Mouse (Mus musculus) heart, embryonic 11.5 days (tissue): ENCODE data around the gene Slc34a3. TPM values are rescaled to one million over a fixed set of nuclear protein-coding genes. Genes with fewer than 3 reads are reported as not detected.
A peak's percentile ranks its signal among the peaks of the same experiment; 100 is the strongest.

Source experiments
- ATAC-seq: fragments of 200-750 bp; cut with Nextera tagmentation; replicated peaks from 2 replicates; pipeline ENCODE4 v1.8.0; 2017; ENCODE audit warnings: moderate library complexity; ENCODE audit not compliant: insufficient number of reproducible peaks, low FRiP score, low TSS enrichment
- H3K27ac ChIP-seq: fragments of 300-500 bp; sonication (generic); 2 replicates; pipeline ENCODE4 v1.5.1; 2014; ENCODE audit warnings: mild to moderate bottlenecking, low read depth, low read length
- H3K27me3 ChIP-seq: fragments of 300-500 bp; sonication (generic); 2 replicates; pipeline ENCODE4 v1.6.1; 2014; ENCODE audit warnings: mild to moderate bottlenecking, low read length, mixed read lengths; ENCODE audit not compliant: control insufficient read depth, insufficient read depth
- H3K36me3 ChIP-seq: fragments of 300-500 bp; sonication (generic); 2 replicates; pipeline ENCODE4 v1.6.1; 2014; ENCODE audit warnings: mild to moderate bottlenecking, low read length, moderate library complexity, mixed read lengths; ENCODE audit not compliant: control insufficient read depth, insufficient read depth
- H3K4me1 ChIP-seq: fragments of 300-500 bp; sonication (generic); 2 replicates; pipeline ENCODE4 v1.6.1; 2014; ENCODE audit warnings: low read length; ENCODE audit not compliant: control insufficient read depth, insufficient read depth
- H3K4me2 ChIP-seq: fragments of 300-500 bp; sonication (generic); 2 replicates; pipeline ENCODE4 v1.6.1; 2014; ENCODE audit warnings: mild to moderate bottlenecking, moderate library complexity
- H3K4me3 ChIP-seq: fragments of 300-500 bp; sonication (generic); 2 replicates; pipeline ENCODE4 v1.5.1; 2014; ENCODE audit warnings: low read depth, low read length
- H3K9ac ChIP-seq: fragments of 300-500 bp; sonication (generic); 2 replicates; pipeline ENCODE4 v1.6.1; 2014; ENCODE audit warnings: mild to moderate bottlenecking, low read depth, low read length, moderate library complexity
- H3K9me3 ChIP-seq: fragments of 300-500 bp; sonication (generic); replicated peaks from 2 replicates; pipeline ENCODE4 v1.6.1; 2016; ENCODE audit warnings: low read length; ENCODE audit not compliant: control insufficient read depth
- WGBS: fragments of 180-500 bp; shearing (Covaris S2); extraction: QIAGEN DNeasy Blood & Tissue Kit; methylation state at CpG from one replicate; pipeline ENCODE4 v1.1.7; 2014; ENCODE audit not compliant: insufficient replicate concordance; 5-methylcytosine and 5-hydroxymethylcytosine counted together
- polyA plus RNA-seq: library from polyadenylated mRNA; unstranded; fragments of >200 nt; fragmentation: Nextera tagmentation; extraction: Ambion mirVana; gene quantifications from 2 replicates; pipeline ENCODE4 v1.2.1, GENCODE M21; 2014

The Slc34a3 gene
- polyA plus RNA-seq, 1 experiment from 2014 or later: not detected

DNA sequence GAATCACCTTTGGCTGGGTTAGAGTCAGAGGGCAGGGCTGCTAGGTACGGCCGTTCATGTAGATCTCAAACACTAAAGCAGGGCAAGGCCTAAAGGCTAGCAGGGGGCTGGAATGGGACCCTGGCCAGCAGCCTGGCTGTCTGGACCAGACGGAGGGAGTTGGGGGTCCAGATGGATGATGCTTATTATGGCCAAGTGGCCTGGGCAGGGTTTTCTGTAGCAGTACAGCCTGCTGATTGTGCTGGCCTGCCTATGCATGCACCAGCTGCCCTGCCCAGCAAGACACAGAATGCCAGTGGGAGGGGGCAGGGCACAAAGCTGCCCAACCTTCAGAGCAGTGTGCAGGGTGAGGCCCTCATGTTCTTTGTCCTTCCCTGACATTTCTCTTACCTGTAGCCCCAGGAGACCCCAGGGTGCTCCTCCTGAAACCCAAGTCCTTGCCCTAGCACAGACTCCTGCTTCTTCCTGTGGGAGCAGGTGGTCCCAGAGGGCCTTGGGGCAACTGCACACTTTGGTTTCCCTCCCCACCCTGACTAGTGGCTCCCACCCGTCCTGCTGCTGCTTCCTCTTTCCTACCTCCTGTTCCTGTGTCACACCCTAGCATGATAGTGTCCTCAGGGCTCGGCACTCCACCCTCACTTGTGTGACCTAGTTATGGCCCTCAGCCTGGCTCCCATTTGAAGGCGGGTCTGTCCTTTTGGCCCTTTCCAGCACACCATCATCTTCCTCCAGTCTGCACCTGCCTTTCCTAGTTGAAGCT, 31.9 kb upstream of the Slc34a3 start:
- peaks cover 16% of the 10 kb centered on the region for H3K27me3 ChIP-seq
- WGBS: 66% methylated on average over 6 of the region's 6 CpGs
- H3K9ac ChIP-seq: peak overlapping the region; percentile 56; the same call in 1 of the 2 replicates
- ATAC-seq: no peak
- no peak overlapping the region for H3K27ac ChIP-seq
- H3K4me1 ChIP-seq: peaks cover 31% of the 10 kb centered on the region
- H3K36me3 ChIP-seq: peaks cover 8% of the 10 kb centered on the region; the same call in 1 of the 2 replicates
- peak overlapping the region; percentile 12 for H3K4me2 ChIP-seq
- H3K4me3 ChIP-seq: no peak overlapping the region; the same call in 1 of the 2 replicates
- no peaks in the 10 kb centered on the region for H3K9me3 ChIP-seq

DNA sequence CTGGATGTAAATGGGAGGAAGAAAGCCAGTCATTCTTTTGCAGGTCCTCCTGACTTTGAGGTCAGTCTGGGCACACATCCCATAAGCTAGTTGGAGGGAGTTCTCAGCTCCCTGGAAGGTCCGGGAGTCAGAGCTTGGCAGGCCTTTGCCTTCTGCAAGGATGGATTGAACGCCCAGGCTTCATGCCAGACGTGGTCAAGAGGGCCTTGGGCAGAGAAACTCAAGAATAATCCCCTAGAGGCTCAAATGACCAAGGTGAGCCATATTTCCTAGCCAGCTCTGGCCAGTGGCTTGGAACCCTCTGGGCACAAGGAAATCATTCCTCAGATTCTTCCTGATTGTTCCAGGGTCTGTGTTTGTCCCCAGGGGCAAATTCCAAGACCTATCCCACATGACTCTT, 30.7 kb upstream of the Slc34a3 start:
- Histone ChIP-seq H3K4me3 (no peak overlapping the region), H3K4me2 (peak overlapping the region; percentile 19; the same call in 1 of the 2 replicates), H3K4me1 (peaks cover 29% of the 10 kb centered on the region), H3K9ac (no peak overlapping the region), H3K27me3 (peaks cover 16% of the 10 kb centered on the region), H3K9me3 (no peaks in the 10 kb centered on the region), H3K36me3 (peaks cover 8% of the 10 kb centered on the region; the same call in 1 of the 2 replicates), H3K27ac (no peak overlapping the region)
- WGBS: 69% methylated on average over 3 of the region's 3 CpGs
- no peak for ATAC-seq

DNA sequence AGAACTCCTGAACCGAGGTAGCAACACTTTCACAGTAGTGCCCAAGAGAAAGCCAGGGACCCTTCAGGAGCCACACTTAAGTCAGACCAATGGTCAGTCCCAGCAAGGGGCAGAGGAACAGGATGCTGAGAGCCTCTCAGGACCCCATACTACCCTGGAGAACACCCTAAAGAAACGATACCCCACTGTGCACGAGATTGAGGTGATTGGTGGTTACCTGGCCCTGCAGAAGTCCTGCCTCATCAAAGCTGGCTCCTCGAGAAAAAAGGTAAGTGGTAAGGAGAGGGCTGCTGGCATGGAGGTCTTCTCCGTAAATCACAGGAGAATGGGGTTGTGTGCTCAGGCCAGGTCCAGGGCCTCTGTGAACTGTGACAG, 30.1 kb upstream of the Slc34a3 start:
- Histone ChIP-seq H3K36me3 (0 out of 2 replicates have a peak, but pooled peaks cover 7% of the 10 kb centered on the region), H3K27me3 (peaks cover 16% of the 10 kb centered on the region), H3K4me1 (peaks cover 29% of the 10 kb centered on the region), H3K4me2 (peak overlapping the region; percentile 100; the same call in 1 of the 2 replicates), H3K9me3 (no peaks in the 10 kb centered on the region), H3K9ac (no peak overlapping the region), H3K4me3 (no peak overlapping the region), H3K27ac (no peak overlapping the region)
- no peak for ATAC-seq
- 71% methylated on average over 5 of the region's 5 CpGs for WGBS

DNA sequence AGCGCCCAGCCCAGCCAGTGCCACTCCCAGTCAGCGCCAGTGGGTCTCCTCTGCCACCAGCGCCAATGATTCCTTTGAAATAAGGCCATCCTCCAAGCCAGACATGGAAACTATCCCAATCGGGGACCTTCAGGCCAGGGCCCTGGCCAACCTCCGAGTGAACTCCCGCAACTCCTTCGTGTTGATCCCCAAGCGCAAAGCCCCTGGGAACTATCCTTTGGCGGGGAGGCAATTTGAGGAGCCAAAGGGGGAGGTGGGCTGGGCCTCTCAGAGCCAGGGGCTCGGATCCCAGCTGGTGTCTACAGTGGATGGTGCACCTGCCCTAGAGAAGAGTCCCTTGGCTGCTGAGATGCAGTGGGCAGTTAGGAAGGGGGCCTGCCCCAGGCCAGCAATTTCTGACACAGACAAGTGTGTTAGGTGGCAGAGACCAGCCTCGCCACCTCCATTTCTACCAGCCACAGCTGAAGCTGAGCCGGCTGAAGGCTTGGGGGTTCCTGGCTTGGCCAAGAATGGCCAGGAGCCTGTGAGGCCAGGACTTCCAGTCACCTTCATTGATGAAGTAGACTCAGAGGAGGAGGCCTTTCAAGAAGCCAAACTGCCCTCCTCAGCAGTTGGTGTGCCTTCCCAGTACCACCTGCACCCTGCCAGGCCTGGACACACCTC, 29.6 kb upstream of the Slc34a3 start:
- Histone ChIP-seq H3K36me3 (0 out of 2 replicates have a peak, but pooled peaks cover 2% of the 10 kb centered on the region), H3K27me3 (peaks cover 16% of the 10 kb centered on the region), H3K4me3 (peak overlapping the region; percentile 83), H3K9me3 (no peaks in the 10 kb centered on the region), H3K27ac (no peak overlapping the region), H3K9ac (peak overlapping the region; percentile 78; the same call in 1 of the 2 replicates), H3K4me2 (peak overlapping the region; percentile 100), H3K4me1 (peaks cover 29% of the 10 kb centered on the region)
- 19% methylated on average over 12 of the region's 12 CpGs for WGBS
- no peak for ATAC-seq

DNA sequence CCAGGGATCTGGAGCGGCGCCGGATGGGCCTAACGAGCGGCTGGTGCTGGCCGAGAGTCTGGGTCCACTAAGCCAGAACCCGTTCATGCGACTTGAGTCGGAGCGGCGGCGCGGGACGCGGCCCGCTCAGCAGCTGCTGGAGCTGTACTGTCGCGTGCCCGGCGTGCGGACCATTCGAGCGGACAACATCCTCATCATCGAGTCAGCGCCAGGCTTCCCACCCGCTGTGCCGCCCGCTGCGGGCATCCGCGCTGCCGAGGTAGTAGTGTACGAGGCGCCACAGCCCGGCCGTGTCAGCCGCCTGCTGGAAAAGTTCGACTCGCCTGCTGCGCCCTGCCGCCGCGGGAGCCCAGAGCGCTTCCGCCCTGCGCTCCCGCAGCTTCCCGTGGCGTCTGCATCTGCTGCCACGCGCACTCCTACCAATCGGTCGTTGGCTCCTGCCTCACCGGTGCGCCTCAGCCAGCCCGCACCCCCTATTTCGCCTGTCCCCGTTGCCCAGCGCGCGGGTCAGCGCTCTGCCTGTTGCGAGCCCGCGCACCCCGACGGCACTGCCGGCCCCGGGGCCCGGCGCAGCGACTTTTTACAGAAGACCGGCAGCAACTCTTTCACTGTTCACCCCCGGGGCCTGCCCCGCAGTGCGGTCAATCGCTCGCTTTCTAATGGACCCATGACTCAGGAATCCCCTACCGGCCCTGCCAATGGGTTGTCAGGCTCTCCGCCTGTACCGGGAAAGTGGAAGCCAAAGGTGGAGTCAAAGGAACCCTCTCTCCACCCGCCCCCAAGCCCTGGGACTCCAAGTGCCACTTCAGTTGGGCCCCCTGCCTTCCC, 28.8 kb upstream of the Slc34a3 start:
- peak overlapping the region; percentile 83 for H3K4me3 ChIP-seq
- H3K9me3 ChIP-seq: no peaks in the 10 kb centered on the region
- peaks cover 16% of the 10 kb centered on the region for H3K27me3 ChIP-seq
- peak; percentile 3; the same call in 1 of the 2 replicates for ATAC-seq
- H3K27ac ChIP-seq: no peak overlapping the region
- peaks cover 29% of the 10 kb centered on the region for H3K4me1 ChIP-seq
- H3K36me3 ChIP-seq: no peaks in the 10 kb centered on the region
- under 1% methylated on average over 82 of the region's 82 CpGs for WGBS
- H3K9ac ChIP-seq: peak overlapping the region; percentile 78
- peak overlapping the region; percentile 100 for H3K4me2 ChIP-seq

DNA sequence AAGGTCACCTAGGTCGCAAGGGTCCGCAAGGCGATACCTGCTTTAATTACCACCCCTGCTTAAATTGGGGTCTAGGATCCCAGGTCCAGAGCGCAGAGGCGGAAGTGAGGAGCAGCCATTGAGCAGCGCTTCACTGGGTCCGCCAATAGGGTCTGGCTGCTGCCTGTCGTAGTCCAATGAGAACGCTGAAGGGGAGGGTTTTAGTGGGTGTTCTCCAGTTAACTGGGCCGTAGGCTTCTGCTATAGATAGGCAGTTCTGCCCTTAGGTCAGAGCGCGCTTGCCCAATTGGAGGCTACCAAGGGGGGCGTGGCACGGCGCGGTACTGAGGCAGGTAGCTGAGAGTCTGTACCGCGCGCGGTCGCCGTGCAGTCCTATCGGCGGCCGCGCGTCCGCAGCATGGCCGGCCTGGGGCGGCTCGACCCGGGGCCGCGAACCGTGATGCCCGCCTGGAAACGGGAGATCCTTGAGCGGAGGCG, 28.2 kb upstream of the Slc34a3 start, which contains the start of gene Tprn:
Gene Tprn, plus strand, starts transcription at position 328 of the 477 bp plus-strand sequence.
- H3K27ac ChIP-seq: no peak within 1 kb of the TSS

DNA sequence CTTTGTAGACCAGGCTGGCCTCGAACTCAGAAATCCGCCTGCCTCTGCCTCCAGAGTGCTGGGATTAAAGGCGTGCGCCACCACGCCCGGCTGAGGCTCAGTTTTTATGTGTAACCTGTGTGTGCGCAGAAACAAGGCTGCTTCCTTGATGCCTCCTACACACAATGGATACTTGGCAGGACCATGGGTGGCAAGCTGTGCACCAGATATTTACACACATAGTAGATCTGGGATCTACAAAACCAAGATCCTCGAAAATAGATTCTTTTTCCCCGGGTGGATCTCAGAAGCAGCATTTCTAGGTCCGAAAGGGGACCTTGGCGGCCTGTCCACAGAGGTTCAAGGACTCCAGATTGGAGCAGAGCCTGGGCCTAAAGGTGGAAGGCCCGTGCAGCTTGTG, 27.7 kb upstream of the Slc34a3 start:
- H3K36me3 ChIP-seq: no peaks in the 10 kb centered on the region
- H3K9ac ChIP-seq: peak overlapping the region; percentile 72
- H3K9me3 ChIP-seq: no peaks in the 10 kb centered on the region
- H3K4me3 ChIP-seq: peak overlapping the region; percentile 83
- H3K27me3 ChIP-seq: peaks cover 16% of the 10 kb centered on the region
- WGBS: 38% methylated on average over 12 of the region's 12 CpGs
- no peak for ATAC-seq
- peak overlapping the region; percentile 100 for H3K4me2 ChIP-seq
- H3K4me1 ChIP-seq: peaks cover 26% of the 10 kb centered on the region
- H3K27ac ChIP-seq: no peak overlapping the region

More for the DNA sequence above, 28.2 kb upstream of the Slc34a3 start, which contains the start of gene Tprn:
- H3K4me2 ChIP-seq: peak within 1 kb of the TSS; percentile 100
- no peaks in the 10 kb centered on the region for H3K36me3 ChIP-seq
- ATAC-seq: peak; percentile 97
- H3K9me3 ChIP-seq: no peaks in the 10 kb centered on the region
- peaks cover 16% of the 10 kb centered on the region for H3K27me3 ChIP-seq
- H3K9ac ChIP-seq: peak within 1 kb of the TSS; percentile 78
- peak within 1 kb of the TSS; percentile 83 for H3K4me3 ChIP-seq
- H3K4me1 ChIP-seq: peaks cover 29% of the 10 kb centered on the region
- WGBS: under 1% methylated on average over 39 of the region's 39 CpGs

DNA sequence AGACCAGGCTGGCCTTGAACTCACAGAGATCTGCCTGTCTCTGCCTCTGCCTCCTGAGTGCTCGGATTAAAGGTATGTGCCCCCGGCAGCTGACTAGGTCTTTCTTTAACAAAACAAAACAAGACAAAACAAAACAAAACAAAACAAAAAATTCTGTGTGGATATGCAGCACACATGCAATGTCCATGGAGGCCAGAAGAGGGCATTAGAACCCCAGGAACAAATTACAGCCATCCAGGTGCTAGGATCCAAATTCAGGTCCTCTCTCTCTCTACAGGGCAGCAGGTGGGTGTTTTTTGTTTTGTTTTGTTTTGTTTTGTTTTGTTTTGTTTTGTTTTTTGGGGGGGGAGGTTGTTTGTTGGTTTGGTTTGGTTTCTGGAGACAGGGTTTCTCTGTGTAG, 24.7 kb upstream of the Slc34a3 start:
- no peak overlapping the region for H3K9ac ChIP-seq
- no peak overlapping the region for H3K27ac ChIP-seq
- 49% methylated on average over 2 of the region's 2 CpGs for WGBS
- no peak overlapping the region for H3K4me2 ChIP-seq
- no peak overlapping the region for H3K4me3 ChIP-seq
- H3K4me1 ChIP-seq: peaks cover 19% of the 10 kb centered on the region
- peaks cover 6% of the 10 kb centered on the region for H3K27me3 ChIP-seq
- no peak for ATAC-seq
- H3K36me3 ChIP-seq: no peaks in the 10 kb centered on the region
- H3K9me3 ChIP-seq: no peaks in the 10 kb centered on the region
